Mouse (Mus musculus) spleen, adult 2 months (tissue): ENCODE data around the gene Ppp1r14a. TPM values are rescaled to one million over a fixed set of nuclear protein-coding genes. Genes with fewer than 3 reads are reported as not detected.

Experiments used
- DNase-seq, 2 experiments: peaks; one replicate each; pipeline versions ENCODE4 v3.0.0 to v3.0.0-alpha.2; 2012 to 2021; ENCODE audit warnings: low spot score in 2 of 2, low read depth in 1 of 2
- H3K27ac ChIP-seq: fragments of 200-500 bp; 2 replicates; pipeline ENCODE4 v1.5.1; 2012; ENCODE audit warnings: low read length, inconsistent platforms; ENCODE audit not compliant: insufficient read depth
- H3K27me3 ChIP-seq: fragments of 200-500 bp; 2 replicates; pipeline ENCODE4 v1.6.1; 2012; ENCODE audit warnings: mild to moderate bottlenecking, moderate library complexity, low read length, inconsistent platforms; ENCODE audit not compliant: control insufficient read depth, insufficient read depth
- H3K36me3 ChIP-seq: fragments of 200-500 bp; 2 replicates; pipeline ENCODE4 v1.6.1; 2012; ENCODE audit warnings: mild to moderate bottlenecking, low read length, inconsistent platforms; ENCODE audit not compliant: control insufficient read depth, insufficient read depth
- H3K4me1 ChIP-seq: fragments of 200-500 bp; 2 replicates; pipeline ENCODE4 v1.6.1; 2011; ENCODE audit warnings: inconsistent platforms; ENCODE audit not compliant: control insufficient read depth, insufficient read depth, insufficient read length
- H3K4me3 ChIP-seq: fragments of 200-500 bp; 2 replicates; pipeline ENCODE4 v1.5.1; 2011; ENCODE audit warnings: mild to moderate bottlenecking, inconsistent platforms; ENCODE audit not compliant: insufficient read depth, insufficient read length; ENCODE audit errors: extremely low read depth
- CTCF ChIP-seq: fragments of 200-500 bp; IDR thresholded peaks from 2 replicates; pipeline ENCODE4 v1.5.1; 2011; ENCODE audit warnings: mild to moderate bottlenecking, inconsistent platforms; ENCODE audit not compliant: insufficient read depth, insufficient read length, insufficient replicate concordance; ENCODE audit errors: extremely low read depth
- POLR2A ChIP-seq: fragments of 200-500 bp; IDR thresholded peaks from 2 replicates; pipeline ENCODE4 v1.6.1; 2011; ENCODE audit warnings: low read depth, low read length, inconsistent platforms
- WGBS: fragments of 180-500 bp; shearing (Covaris S2); methylation state at CpG from one replicate; pipeline ENCODE4 v1.1.7; 2018; 5-methylcytosine and 5-hydroxymethylcytosine counted together
- polyA plus RNA-seq: library from polyadenylated mRNA; depleted of rRNA; stranded (reverse); fragments of >200 nt; gene quantifications from 2 replicates; pipeline ENCODE4 v1.2.3, GENCODE M21; 2012

The Ppp1r14a gene
- polyA plus RNA-seq, 1 experiment: 27.3 TPM

DNA sequence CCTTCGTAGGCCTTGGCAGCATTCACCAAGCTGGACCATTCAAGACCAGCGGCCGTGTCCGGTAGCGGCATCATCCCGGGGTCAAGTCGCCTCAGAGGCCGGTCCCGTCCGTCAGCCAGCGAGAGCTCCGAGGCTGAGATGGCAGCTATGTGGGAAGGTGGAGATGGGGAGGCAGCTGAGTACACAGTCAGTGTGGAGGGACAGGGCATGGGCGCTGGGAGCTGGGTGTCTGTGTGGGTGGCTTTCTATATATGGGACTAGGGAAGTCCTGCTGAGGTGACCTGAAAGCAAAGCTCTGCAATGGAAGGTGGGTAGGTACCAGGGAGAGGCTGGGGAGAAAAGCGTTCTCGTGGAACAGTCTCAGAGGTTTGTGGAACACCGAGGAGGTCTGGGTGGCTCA, 39.9 kb downstream of the Ppp1r14a start:
- peaks cover 24% of the 10 kb centered on the region for H3K36me3 ChIP-seq
- TF ChIP-seq CTCF: no peak
- TF ChIP-seq POLR2A: no peak
- H3K27me3 ChIP-seq: no peaks in the 10 kb centered on the region
- no peak for DNase-seq
- H3K4me3 ChIP-seq: no peak overlapping the region
- no peaks in the 10 kb centered on the region for H3K4me1 ChIP-seq
- no peak overlapping the region for H3K27ac ChIP-seq
- WGBS: 93% methylated on average over 16 of the region's 16 CpGs

DNA sequence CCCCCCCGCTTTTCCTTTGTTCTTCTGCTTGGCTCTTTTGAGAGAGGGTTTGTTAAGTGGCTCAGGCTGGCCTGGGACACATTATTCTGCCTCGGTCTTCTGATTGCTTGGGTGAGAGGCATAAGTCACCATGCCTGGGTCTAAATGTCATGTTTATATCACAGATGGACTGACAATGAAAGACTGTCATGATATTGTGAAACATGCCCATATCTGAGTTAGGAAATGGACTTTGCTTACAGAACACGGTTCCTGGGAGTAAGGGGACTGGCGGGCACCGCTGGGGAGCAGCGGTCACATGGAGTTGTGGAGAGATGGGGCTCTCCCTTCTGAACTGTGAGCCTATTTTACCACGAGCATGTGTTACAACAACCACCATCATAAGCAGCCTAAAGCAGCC, 45.0 kb downstream of the Ppp1r14a start:
- no peaks in the 10 kb centered on the region for H3K4me1 ChIP-seq
- H3K27ac ChIP-seq: no peak overlapping the region
- H3K4me3 ChIP-seq: no peak overlapping the region
- TF ChIP-seq POLR2A (no peak), CTCF (no peak)
- 91% methylated on average over 7 of the region's 7 CpGs for WGBS
- H3K36me3 ChIP-seq: peaks cover 17% of the 10 kb centered on the region
- no peak for DNase-seq
- no peaks in the 10 kb centered on the region for H3K27me3 ChIP-seq

DNA sequence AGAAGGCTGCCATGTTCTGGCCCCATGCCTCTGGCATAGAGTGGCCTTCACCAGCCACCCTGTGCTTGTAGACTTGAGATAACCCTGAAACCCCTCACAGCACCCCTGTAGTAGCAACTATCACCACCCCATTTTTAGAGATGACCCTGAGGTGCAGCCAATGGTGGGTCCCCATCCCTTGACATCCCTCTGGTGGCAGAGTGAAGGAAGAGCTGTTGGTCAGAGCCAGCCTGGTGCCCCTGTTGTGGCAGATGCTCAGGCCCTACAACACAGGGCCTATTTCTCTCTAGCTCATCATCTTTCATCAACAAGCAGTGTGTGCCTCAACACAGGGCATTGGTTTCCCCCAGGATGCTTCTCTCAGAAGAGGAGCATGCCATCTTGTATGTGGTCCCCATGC, 46.2 kb downstream of the Ppp1r14a start:
- no peak overlapping the region for H3K27ac ChIP-seq
- DNase-seq: no peak
- TF ChIP-seq CTCF: no peak
- TF ChIP-seq POLR2A: no peak
- H3K27me3 ChIP-seq: no peaks in the 10 kb centered on the region
- H3K4me1 ChIP-seq: no peaks in the 10 kb centered on the region
- peaks cover 12% of the 10 kb centered on the region for H3K36me3 ChIP-seq
- no peak overlapping the region for H3K4me3 ChIP-seq

DNA sequence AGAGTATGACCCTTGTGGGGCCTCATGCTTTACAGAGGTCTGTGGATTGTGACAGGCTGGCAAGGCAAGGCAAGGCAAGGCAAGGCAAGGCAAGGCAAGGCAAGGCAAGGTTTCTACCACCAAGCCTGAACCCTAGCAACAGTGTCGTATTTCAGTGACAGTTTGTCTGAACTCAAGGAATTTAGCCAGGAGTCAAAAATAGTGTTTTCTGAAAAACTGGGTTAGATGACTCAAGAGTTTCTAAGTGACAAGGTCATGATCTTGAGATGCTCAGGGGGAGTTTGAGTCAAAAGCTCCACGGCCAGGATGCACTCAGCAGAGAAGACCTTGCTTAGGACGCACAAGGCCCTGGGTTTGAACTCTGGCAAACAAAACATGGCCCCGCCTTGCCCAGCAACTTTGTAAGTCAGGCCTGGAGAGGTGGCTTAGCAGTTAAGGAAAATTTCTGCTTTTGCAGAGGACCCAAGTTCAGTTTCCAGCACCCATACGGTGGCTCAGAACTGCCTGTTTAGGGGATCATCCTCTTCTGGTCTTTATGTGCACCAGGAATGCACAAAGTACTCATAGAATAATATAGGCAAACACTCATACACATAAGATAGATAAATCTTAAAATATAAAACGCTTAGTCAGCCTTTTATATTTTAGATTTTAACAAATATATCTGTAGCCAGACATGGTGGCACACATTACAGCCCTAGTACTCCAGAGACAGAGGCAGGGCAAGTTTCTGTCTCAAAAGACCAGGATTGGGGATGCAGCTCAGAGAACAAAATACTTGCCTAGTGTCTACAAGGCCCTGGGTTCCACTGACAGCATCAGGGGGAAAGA, 46.9 kb downstream of the Ppp1r14a start:
- Histone ChIP-seq H3K36me3 (peaks cover 7% of the 10 kb centered on the region), H3K27me3 (no peaks in the 10 kb centered on the region), H3K4me1 (no peaks in the 10 kb centered on the region), H3K4me3 (no peak overlapping the region), H3K27ac (no peak overlapping the region)
- no peak for DNase-seq
- 94% methylated on average over 6 of the region's 6 CpGs for WGBS
- TF ChIP-seq CTCF (no peak), POLR2A (no peak)

DNA sequence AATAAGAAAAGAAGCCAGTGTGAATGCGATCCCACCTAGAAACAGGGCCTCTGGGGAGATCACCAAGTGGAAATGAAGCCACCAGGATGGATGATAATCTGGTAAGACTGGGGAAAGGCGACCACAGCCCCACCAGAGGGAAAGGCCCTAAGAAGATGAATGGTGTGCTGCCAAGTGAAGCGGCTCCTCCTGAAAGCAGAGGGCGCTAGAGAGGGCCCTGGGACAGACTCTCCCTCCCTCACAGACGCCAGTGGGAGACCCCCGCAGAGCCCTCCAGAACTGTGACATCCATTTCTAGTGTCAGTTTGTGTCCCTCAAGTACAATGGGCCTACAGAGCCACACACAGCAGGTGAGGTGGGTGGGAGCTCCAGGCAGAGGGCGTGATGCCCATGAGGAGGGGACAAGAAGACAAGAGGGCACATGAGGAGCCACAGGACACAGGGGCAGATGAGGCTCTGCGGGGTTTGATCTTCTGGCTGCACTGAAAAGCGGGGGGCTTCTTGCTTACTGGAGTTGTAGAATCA, 47.7 kb downstream of the Ppp1r14a start:
- DNase-seq: no peak
- no peak overlapping the region for H3K4me3 ChIP-seq
- 84% methylated on average over 9 of the region's 9 CpGs for whole genome bisulfite sequencing
- H3K36me3 ChIP-seq: peaks cover 3% of the 10 kb centered on the region
- H3K27ac ChIP-seq: no peak overlapping the region
- no peaks in the 10 kb centered on the region for H3K4me1 ChIP-seq
- H3K27me3 ChIP-seq: no peaks in the 10 kb centered on the region
- TF ChIP-seq POLR2A (no peak), CTCF (peak; percentile 10; the same call in 1 of the 2 replicates)

DNA sequence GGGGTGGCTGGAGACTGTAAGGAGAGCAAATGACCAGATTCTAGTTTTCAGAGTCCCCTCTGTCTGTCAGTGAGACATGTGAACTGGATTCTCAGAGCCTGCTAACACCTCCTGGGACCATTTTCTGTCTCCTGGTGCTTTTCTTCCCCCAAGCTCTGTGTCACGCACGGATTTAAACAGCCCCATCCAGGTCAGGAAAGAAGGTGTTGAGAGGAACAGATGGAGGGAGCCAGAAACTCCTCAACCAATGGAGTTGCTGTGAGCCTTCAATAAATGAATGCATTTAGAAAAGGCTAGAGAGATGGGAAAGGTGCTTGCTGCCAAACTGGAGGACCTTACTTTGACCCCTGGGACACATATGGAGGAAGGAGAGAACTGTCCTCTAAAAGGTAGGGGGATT, 48.7 kb downstream of the Ppp1r14a start:
- no peak for DNase-seq
- no peak overlapping the region for H3K27ac ChIP-seq
- H3K4me3 ChIP-seq: no peak overlapping the region
- H3K4me1 ChIP-seq: no peaks in the 10 kb centered on the region
- no peaks in the 10 kb centered on the region for H3K27me3 ChIP-seq
- H3K36me3 ChIP-seq: peaks cover 1% of the 10 kb centered on the region
- 97% methylated on average over 2 of the region's 2 CpGs for whole genome bisulfite sequencing
- TF ChIP-seq CTCF: no peak
- TF ChIP-seq POLR2A: no peak

DNA sequence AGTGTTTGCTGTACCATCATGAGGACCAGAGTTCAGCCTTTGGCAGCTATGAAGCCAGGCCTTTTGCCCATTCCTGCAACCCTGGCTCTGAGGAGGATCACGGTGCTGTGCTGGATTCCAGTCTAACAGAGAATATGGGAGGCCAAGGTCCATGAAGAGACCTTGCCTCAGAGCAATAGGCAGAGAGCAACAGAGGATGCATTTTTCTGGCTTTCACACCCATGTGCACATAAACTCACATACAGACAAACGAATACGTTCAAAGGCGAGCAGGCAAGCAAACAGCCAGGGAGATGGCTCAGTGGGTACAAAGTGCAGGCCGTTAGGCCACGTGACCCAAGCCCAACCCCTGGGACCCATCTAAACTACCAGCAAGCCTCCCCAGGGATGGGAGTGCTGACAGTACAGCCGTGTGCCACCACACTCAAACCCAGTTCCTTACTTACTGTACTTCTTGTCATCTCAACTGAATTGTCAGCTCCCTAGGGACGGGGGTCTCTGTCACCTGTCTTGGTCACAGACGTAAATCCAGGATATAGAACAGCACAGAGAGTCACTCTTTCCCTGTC, 49.3 kb downstream of the Ppp1r14a start:
- Histone ChIP-seq H3K36me3 (no peaks in the 10 kb centered on the region; the same call in 1 of the 2 replicates), H3K27ac (no peak overlapping the region), H3K27me3 (no peaks in the 10 kb centered on the region), H3K4me3 (no peak overlapping the region), H3K4me1 (no peaks in the 10 kb centered on the region)
- no peak for DNase-seq
- TF ChIP-seq CTCF (no peak), POLR2A (no peak)
- WGBS: 40% methylated on average over 9 of the region's 9 CpGs
